Mouse (Mus musculus) erythroid progenitor cell, adult 5-6 weeks (primary cell): Measurements from ENCODE around the gene Arid3b. TPM values are rescaled to one million over a fixed set of nuclear protein-coding genes. Genes with fewer than 3 reads are reported as not detected.
"Not testable (repeated sequence)": the region's sequence is repeated elsewhere in the genome, so short reads cannot be mapped to it uniquely, and the experiment has no call there.

ENCODE experiments used
- ATAC-seq: replicated peaks from 2 replicates; pipeline ENCODE4 v1.8.0; 2016; ENCODE audit warnings: moderate number of reproducible peaks, mild to moderate bottlenecking, moderate TSS enrichment, inconsistent platforms; ENCODE audit not compliant: poor library complexity, low FRiP score, severe bottlenecking
- total RNA-seq, 2 experiments: library from RNA; stranded (forward) in 1 of 2; stranded (reverse) in 1 of 2; fragments of 150-400 nt in 1 of 2; fragments of 186-747, 209-891 nt in 1 of 2; gene quantifications; 2 replicates each; pipeline versions ENCODE4 v1.2.3 to v1.2.4; 2015 to 2017; ENCODE audit warnings: low replicate concordance in 2 of 2

Gene Arid3b
- total RNA-seq (2015; ENCODE audit: low replicate concordance) (7.1 and 8.3 TPM in 2 replicates), total RNA-seq (2017; ENCODE audit: low replicate concordance) (0.83 and 1.8 TPM in 2 replicates)

- ATAC-seq, result peak; percentile 98
Observed at GRCm38 (mm10) chr9:57836581-57837170, at the start of gene Arid3b. Gene Arid3b (minus strand): TSS chr9:57836793.

GRCm38 (mm10) chr9:57883413-57883812 lies 46.8 kb upstream of the Arid3b start:
- ATAC-seq, result no peak

GRCm38 (mm10) chr9:57881781-57882180 lies 45.2 kb upstream of the Arid3b start:
- ATAC-seq, result not testable (repeated sequence)

GRCm38 (mm10) chr9:57880278-57880677 lies 43.7 kb upstream of the Arid3b start:
- no peak for ATAC-seq

GRCm38 (mm10) chr9:57879213-57879612 lies 42.6 kb upstream of the Arid3b start:
- ATAC-seq, result no peak

- no peak for ATAC-seq
Observed at GRCm38 (mm10) chr9:57874994-57875393, 38.4 kb upstream of the Arid3b start.

GRCm38 (mm10) chr9:57874134-57874533 lies 37.5 kb upstream of the Arid3b start:
- no peak for ATAC-seq

GRCm38 (mm10) chr9:57870273-57870816 lies 33.8 kb upstream of the Arid3b start:
- no peak for ATAC-seq

GRCm38 (mm10) chr9:57868767-57869166 lies 32.2 kb upstream of the Arid3b start:
- no peak for ATAC-seq

GRCm38 (mm10) chr9:57867880-57868279 lies 31.3 kb upstream of the Arid3b start:
- no peak for ATAC-seq

- ATAC-seq, result no peak
Observed at GRCm38 (mm10) chr9:57867236-57867635, 30.6 kb upstream of the Arid3b start.

- no peak for ATAC-seq
Observed at GRCm38 (mm10) chr9:57866530-57866929, 29.9 kb upstream of the Arid3b start.

GRCm38 (mm10) chr9:57864336-57864735 lies 27.7 kb upstream of the Arid3b start:
- ATAC-seq, result no peak

- no peak for ATAC-seq
Observed at GRCm38 (mm10) chr9:57861951-57862471, 25.4 kb upstream of the Arid3b start.

GRCm38 (mm10) chr9:57856456-57856855 lies 19.9 kb upstream of the Arid3b start:
- no peak for ATAC-seq

GRCm38 (mm10) chr9:57854280-57854679 lies 17.7 kb upstream of the Arid3b start:
- ATAC-seq, result no peak

- no peak for ATAC-seq
Observed at GRCm38 (mm10) chr9:57839032-57839431, 2.4 kb upstream of the Arid3b start.

GRCm38 (mm10) chr9:57835841-57836514 lies 615 bp downstream of the Arid3b start:
- no peak for ATAC-seq

- ATAC-seq, result no peak
Observed at GRCm38 (mm10) chr9:57834629-57835417, 1.8 kb downstream of the Arid3b start.

- no peak for ATAC-seq
Observed at GRCm38 (mm10) chr9:57833762-57834471, 2.7 kb downstream of the Arid3b start.
